Mouse (Mus musculus) cerebellum, adult 2 months (tissue): ENCODE results near the gene Tekt2.

Source experiments
- CTCF ChIP-seq: fragments of 200-500 bp; IDR thresholded peaks from 2 replicates; pipeline ENCODE4 v1.5.1; 2011; ENCODE audit warnings: low read depth, mild to moderate bottlenecking, control low read depth, low read length, moderate library complexity, borderline replicate concordance; ENCODE audit not compliant: insufficient read depth
- POLR2A ChIP-seq: fragments of 200-500 bp; IDR thresholded peaks from 2 replicates; pipeline ENCODE4 v1.6.1; 2011; ENCODE audit warnings: low read length, control low read depth, borderline replicate concordance; ENCODE audit not compliant: insufficient read depth

GRCm38 (mm10) chr4:126278565-126278915, 46.9 kb downstream of the Tekt2 start:
- no peak for TF ChIP-seq CTCF
- no peak for TF ChIP-seq POLR2A
